Mouse (Mus musculus) lung, embryonic 14.5 days (tissue): ENCODE data around the gene Sf3b4. TPM values are rescaled to one million over a fixed set of nuclear protein-coding genes. Genes with fewer than 3 reads are reported as not detected.
A peak's percentile ranks its signal among the peaks of the same experiment; 100 is the strongest.

Experiments used
- ATAC-seq: fragments of 200-750 bp; cut with Nextera tagmentation; 2 replicates; pipeline ENCODE4 v1.8.0; 2017; ENCODE audit warnings: mild to moderate bottlenecking, moderate TSS enrichment, moderate library complexity; ENCODE audit not compliant: insufficient read depth
- DNase-seq: peaks from one replicate; pipeline ENCODE4 v3.0.0-alpha.2; 2015
- H3K27ac ChIP-seq: fragments of 300-500 bp; sonication (generic); 2 replicates; pipeline ENCODE4 v1.5.1; 2014; ENCODE audit warnings: low read depth, mild to moderate bottlenecking, moderate library complexity
- H3K27me3 ChIP-seq: fragments of 300-500 bp; sonication (generic); 2 replicates; pipeline ENCODE4 v1.6.1; 2014; ENCODE audit warnings: low read length, control low read depth; ENCODE audit not compliant: insufficient read depth
- H3K36me3 ChIP-seq: fragments of 300-500 bp; sonication (generic); 2 replicates; pipeline ENCODE4 v1.6.1; 2014; ENCODE audit warnings: control low read depth; ENCODE audit not compliant: insufficient read depth
- H3K4me1 ChIP-seq: fragments of 300-500 bp; sonication (generic); 2 replicates; pipeline ENCODE4 v1.6.1; 2014; ENCODE audit warnings: antibody characterized with exemption, control low read depth; ENCODE audit not compliant: insufficient read depth
- H3K4me2 ChIP-seq: fragments of 300-500 bp; sonication (generic); 2 replicates; pipeline ENCODE4 v1.6.1; 2014; ENCODE audit warnings: mild to moderate bottlenecking
- H3K4me3 ChIP-seq: fragments of 300-500 bp; sonication (generic); 2 replicates; pipeline ENCODE4 v1.5.1; 2014; ENCODE audit warnings: low read depth, low read length
- H3K9ac ChIP-seq: fragments of 300-500 bp; sonication (generic); 2 replicates; pipeline ENCODE4 v1.6.1; 2014
- H3K9me3 ChIP-seq: fragments of 300-500 bp; sonication (generic); 2 replicates; pipeline ENCODE4 v1.6.1; 2016; ENCODE audit warnings: low read depth, low read length, control low read depth
- CTCF ChIP-seq: IDR thresholded peaks from 2 replicates; pipeline ENCODE4 v1.5.1; 2016; ENCODE audit warnings: antibody characterized with exemption, low read depth
- WGBS: fragments of 180-500 bp; shearing (Covaris S2); extraction: QIAGEN DNeasy Blood & Tissue Kit; methylation state at CpG from one replicate; pipeline ENCODE4 v1.1.7; 2014; 5-methylcytosine and 5-hydroxymethylcytosine counted together
- polyA plus RNA-seq: library from polyadenylated mRNA; unstranded; fragments of >200 nt; fragmentation: Nextera tagmentation; extraction: Ambion mirVana; gene quantifications from 2 replicates; pipeline ENCODE4 v1.2.1, GENCODE M21; 2014

Sf3b4 gene
- polyA plus RNA-seq, 1 experiment from 2014 or later, result 210 TPM

DNA sequence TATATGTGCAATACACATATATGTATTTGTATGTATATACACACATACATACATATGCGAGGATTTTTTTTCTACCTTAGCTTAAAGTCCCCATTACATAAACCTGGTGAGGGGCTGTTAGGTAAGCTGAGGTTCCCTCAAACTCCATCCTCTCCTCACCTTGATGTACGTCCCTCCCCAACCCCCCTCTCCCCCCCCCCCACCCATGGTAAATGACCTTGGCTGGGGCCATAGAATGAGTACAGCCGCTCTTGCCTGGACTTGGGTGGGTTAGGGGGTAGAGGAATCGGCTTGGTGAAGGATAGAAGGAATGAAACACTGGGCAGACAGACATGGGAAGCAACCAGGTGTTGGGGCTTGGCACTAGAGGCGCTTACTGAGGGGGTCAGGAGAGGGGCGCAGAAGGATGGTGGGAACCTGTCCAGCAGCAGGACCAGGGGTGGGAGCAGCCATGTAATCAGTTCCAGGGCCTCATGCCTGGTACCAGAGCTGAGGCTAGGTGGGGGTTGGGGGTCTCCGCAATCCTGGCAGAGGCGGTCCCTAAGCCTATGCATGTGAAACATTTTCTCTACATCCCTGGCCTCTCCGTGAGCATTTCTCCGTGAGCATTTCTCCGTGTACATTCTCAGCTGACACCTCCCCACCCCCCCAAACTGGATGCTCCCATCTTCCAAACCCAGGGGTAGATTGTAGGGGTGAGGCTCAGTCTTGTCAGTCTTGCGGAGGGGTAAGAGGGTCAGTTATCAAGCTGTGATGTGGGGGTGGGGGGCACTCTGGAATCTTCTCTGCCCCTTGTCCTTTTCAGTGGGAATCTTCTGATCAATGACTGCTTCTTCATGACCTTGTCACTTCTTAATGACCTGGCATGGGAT lies 9.6 kb downstream of the Sf3b4 start:
- Histone ChIP-seq H3K4me3 (peak overlapping the region; percentile 51), H3K4me1 (0 out of 2 replicates have a peak, but pooled peaks cover 8% of the 10 kb centered on the region), H3K4me2 (peak overlapping the region; percentile 79), H3K9ac (peak overlapping the region; percentile 66), H3K9me3 (no peaks in the 10 kb centered on the region), H3K36me3 (peaks cover 16% of the 10 kb centered on the region), H3K27me3 (no peaks in the 10 kb centered on the region), H3K27ac (no peak overlapping the region)
- no peak for TF ChIP-seq CTCF
- 25% methylated on average over 11 of the region's 12 CpGs for WGBS
- peak; percentile 29 for ATAC-seq
- no peak for DNase-seq

- ATAC-seq, result no peak
- H3K27ac ChIP-seq, result no peak overlapping the region
- H3K9ac ChIP-seq, result 0 out of 2 replicates have a peak overlapping the region, but pooled peaks have one; percentile 66
- 19% methylated on average over 4 of the region's 4 CpGs for WGBS
- no peak for TF ChIP-seq CTCF
- DNase-seq, result peak; percentile 24
- H3K27me3 ChIP-seq, result no peaks in the 10 kb centered on the region
- H3K4me1 ChIP-seq, result 0 out of 2 replicates have a peak, but pooled peaks cover 8% of the 10 kb centered on the region
- H3K4me2 ChIP-seq, result peak overlapping the region; percentile 79
- H3K9me3 ChIP-seq, result no peaks in the 10 kb centered on the region
- H3K4me3 ChIP-seq, result 0 out of 2 replicates have a peak overlapping the region, but pooled peaks have one; percentile 51
- H3K36me3 ChIP-seq, result peaks cover 12% of the 10 kb centered on the region
These were observed 10.2 kb downstream of the Sf3b4 start for GRCm38 (mm10) chr3:96182382-96182776.

DNA sequence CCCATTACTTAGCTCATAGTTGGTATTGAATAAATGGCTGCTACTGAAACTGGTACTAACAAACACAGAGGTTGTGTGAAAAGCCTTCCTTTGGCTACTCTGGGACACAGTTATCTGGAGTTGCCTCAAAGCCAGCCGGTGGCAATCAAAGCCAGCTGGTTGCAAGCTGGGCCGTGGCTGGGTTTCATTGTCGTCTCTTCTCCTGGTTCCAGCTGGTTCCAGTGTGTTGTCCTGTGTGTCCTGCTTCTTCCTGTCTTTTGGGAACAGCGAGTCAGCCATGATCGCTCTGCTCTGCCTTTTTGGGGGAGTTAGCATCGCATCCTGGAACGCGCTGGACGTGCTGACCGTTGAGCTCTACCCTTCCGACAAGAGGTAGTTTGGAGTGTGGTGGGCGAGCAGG lies 20.8 kb downstream of the Sf3b4 start:
- Histone ChIP-seq H3K9me3 (no peaks in the 10 kb centered on the region), H3K4me1 (peaks cover 8% of the 10 kb centered on the region; the same call in 1 of the 2 replicates), H3K27ac (no peak overlapping the region), H3K9ac (no peak overlapping the region), H3K4me3 (no peak overlapping the region), H3K4me2 (no peak overlapping the region), H3K36me3 (0 out of 2 replicates have a peak, but pooled peaks cover 4% of the 10 kb centered on the region), H3K27me3 (no peaks in the 10 kb centered on the region)
- ATAC-seq (no peak), DNase-seq (no peak)
- no peak for TF ChIP-seq CTCF
- WGBS, result 52% methylated on average over 12 of the region's 12 CpGs

DNA sequence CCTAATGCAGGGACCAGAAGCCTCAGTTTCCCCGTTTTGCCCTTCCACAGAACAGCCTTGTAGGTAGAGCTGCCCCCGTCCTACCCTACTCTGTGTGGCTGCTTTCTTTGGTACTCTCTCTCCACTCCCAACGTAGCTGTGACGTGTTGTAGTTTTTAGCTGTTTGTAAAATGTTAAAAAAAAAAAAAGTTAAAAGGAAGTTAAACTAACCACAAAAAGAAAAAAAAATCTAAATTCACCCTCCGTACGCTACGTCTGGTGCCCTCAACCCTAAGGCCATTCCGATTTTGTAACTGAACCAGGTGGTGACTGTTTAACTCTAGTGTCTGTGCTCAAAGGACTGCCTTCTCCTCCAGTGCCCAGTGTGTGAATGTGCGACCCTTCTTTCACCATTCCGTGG lies 22.8 kb downstream of the Sf3b4 start:
- Histone ChIP-seq H3K9ac (no peak overlapping the region), H3K4me2 (no peak overlapping the region), H3K36me3 (0 out of 2 replicates have a peak, but pooled peaks cover 4% of the 10 kb centered on the region), H3K27me3 (no peaks in the 10 kb centered on the region), H3K4me1 (peaks cover 10% of the 10 kb centered on the region; the same call in 1 of the 2 replicates), H3K27ac (no peak overlapping the region), H3K4me3 (no peak overlapping the region), H3K9me3 (no peaks in the 10 kb centered on the region)
- no peak for TF ChIP-seq CTCF
- DNase-seq (no peak), ATAC-seq (no peak)
- WGBS, result 86% methylated on average over 10 of the region's 10 CpGs

DNA sequence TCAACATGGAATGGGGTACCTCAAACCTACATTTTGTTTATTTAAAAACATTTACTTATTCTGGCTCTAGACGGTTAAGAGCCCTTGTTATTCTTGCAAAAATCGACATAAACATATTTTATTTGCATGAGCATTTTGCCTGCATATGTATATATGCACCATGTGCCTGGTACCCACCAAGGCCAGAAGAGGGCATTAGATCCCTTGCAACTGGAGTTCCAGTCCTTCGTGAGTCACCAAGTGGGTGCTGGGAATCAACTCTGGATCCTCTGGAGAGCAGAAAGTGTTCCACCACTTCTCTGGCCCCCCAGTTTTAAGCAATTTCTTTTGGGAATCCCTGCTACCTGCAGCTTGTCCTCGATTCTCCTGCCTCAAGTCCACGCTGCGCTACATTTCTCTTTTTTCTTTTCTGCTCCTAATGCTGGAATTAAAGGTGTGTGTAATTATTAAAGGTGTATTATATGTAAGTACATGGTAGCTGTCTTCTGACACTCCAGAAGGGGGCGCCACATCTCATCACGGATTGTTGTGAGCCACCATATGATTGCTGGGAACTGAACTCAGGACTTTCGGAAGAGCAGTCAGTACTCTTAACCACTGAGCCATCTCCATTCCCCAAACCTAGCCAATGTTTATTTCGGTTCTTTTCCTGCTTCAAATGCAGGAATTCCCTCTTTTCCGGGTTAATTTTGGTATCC lies 23.6 kb downstream of the Sf3b4 start:
- H3K27me3 ChIP-seq, result no peaks in the 10 kb centered on the region
- peaks cover 10% of the 10 kb centered on the region; the same call in 1 of the 2 replicates for H3K4me1 ChIP-seq
- H3K4me2 ChIP-seq, result peak overlapping the region; percentile 98; the same call in 1 of the 2 replicates
- DNase-seq, result no peak
- H3K27ac ChIP-seq, result no peak overlapping the region
- no peak overlapping the region for H3K4me3 ChIP-seq
- ATAC-seq, result no peak
- H3K36me3 ChIP-seq, result 0 out of 2 replicates have a peak, but pooled peaks cover 4% of the 10 kb centered on the region
- 87% methylated on average over 11 of the region's 11 CpGs for WGBS
- TF ChIP-seq CTCF, result peak; percentile 35; the same call in 1 of the 2 replicates
- H3K9ac ChIP-seq, result no peak overlapping the region
- H3K9me3 ChIP-seq, result no peaks in the 10 kb centered on the region

DNA sequence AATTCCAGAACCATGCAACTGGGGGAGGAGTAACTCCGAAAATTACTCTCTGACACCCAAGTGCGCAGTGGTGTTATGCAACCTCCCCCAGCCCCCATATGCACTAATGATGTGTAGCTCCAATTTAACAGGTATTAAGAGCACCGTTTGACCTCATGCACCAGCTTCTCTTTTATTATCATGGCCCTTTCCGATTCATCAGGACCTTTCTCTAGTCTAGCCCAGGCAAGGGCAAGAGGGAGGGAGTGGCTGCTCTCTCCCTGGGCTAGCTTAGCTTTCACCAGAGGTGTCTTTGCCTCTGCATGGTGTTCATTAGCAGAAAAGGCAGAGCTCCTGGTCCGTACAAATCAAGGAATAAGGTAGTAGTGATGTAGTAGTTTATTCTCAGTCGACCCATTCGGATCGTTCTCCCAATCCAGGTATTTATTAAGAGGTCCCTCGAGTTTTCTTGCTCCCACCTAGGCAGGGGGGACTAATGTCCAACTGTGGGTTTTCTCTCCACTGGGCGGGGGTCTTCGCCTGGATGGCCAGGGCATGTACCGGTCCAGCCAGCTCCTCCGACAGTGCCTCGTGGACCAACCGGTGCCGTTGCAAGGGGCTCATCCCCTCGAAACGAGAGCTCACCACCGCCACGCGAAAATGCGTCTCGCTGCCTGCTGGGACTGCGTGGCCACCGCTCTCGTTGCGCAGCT lies 24.5 kb downstream of the Sf3b4 start:
- WGBS, result 20% methylated on average over 27 of the region's 27 CpGs

More for the DNA sequence above, 24.5 kb downstream of the Sf3b4 start:
- DNase-seq (no peak), ATAC-seq (no peak; the same call in 1 of the 2 replicates)
- Histone ChIP-seq H3K27me3 (no peaks in the 10 kb centered on the region), H3K4me2 (peak overlapping the region; percentile 98), H3K9ac (peak overlapping the region; percentile 89), H3K36me3 (0 out of 2 replicates have a peak, but pooled peaks cover 4% of the 10 kb centered on the region), H3K9me3 (no peaks in the 10 kb centered on the region), H3K4me1 (peaks cover 10% of the 10 kb centered on the region; the same call in 1 of the 2 replicates), H3K4me3 (peak overlapping the region; percentile 67), H3K27ac (peak overlapping the region; percentile 97)
- TF ChIP-seq CTCF, result no peak
